Mouse (Mus musculus) stomach, postnatal 0 days (tissue): ENCODE results near the gene Gm7879. TPM values are rescaled to one million over a fixed set of nuclear protein-coding genes. Genes with fewer than 3 reads are reported as not detected.

Source experiments
- ATAC-seq: fragments of 200-750 bp; cut with Nextera tagmentation; 2 replicates; pipeline ENCODE4 v1.8.0; 2017; ENCODE audit not compliant: low FRiP score, low TSS enrichment
- DNase-seq: peaks from one replicate; pipeline ENCODE4 v3.0.0-alpha.2; 2016; ENCODE audit warnings: low spot score
- H3K27ac ChIP-seq: fragments of 300-500 bp; sonication (generic); replicated peaks from 2 replicates; pipeline ENCODE4 v1.5.1; 2014; ENCODE audit warnings: mild to moderate bottlenecking, control low read depth
- H3K27me3 ChIP-seq: fragments of 300-500 bp; sonication (generic); 2 replicates; pipeline ENCODE4 v1.6.1; 2014; ENCODE audit warnings: low read length; ENCODE audit not compliant: control insufficient read depth, insufficient read depth
- H3K36me3 ChIP-seq: fragments of 300-500 bp; sonication (generic); 2 replicates; pipeline ENCODE4 v1.6.1; 2014; ENCODE audit warnings: low read length, mixed read lengths; ENCODE audit not compliant: control insufficient read depth, insufficient read depth
- H3K4me1 ChIP-seq: fragments of 300-500 bp; sonication (generic); replicated peaks from 2 replicates; pipeline ENCODE4 v1.6.1; 2014; ENCODE audit warnings: antibody characterized with exemption; ENCODE audit not compliant: control insufficient read depth, insufficient read depth
- H3K4me2 ChIP-seq: fragments of 300-500 bp; sonication (generic); replicated peaks from 2 replicates; pipeline ENCODE4 v1.6.1; 2014; ENCODE audit warnings: low read depth, mild to moderate bottlenecking, control low read depth, moderate library complexity
- H3K4me3 ChIP-seq: fragments of 300-500 bp; sonication (generic); 2 replicates; pipeline ENCODE4 v1.5.1; 2014; ENCODE audit warnings: low read depth, low read length, control low read depth
- H3K9ac ChIP-seq: fragments of 300-500 bp; sonication (generic); 2 replicates; pipeline ENCODE4 v1.6.1; 2014; ENCODE audit warnings: mild to moderate bottlenecking, low read length, control low read depth, mixed read lengths
- H3K9me3 ChIP-seq: fragments of 300-500 bp; sonication (generic); 2 replicates; pipeline ENCODE4 v1.6.1; 2016; ENCODE audit warnings: low read length; ENCODE audit not compliant: control insufficient read depth
- CTCF ChIP-seq: IDR thresholded peaks from 2 replicates; pipeline ENCODE4 v1.5.1; 2016; ENCODE audit warnings: antibody characterized with exemption, low read depth, mild to moderate bottlenecking, moderate library complexity
- EP300 ChIP-seq: optimal IDR thresholded peaks from 2 replicates; pipeline ENCODE3; 2016; ENCODE audit warnings: antibody characterized with exemption
- WGBS: fragments of 180-500 bp; shearing (Covaris S2); extraction: QIAGEN DNeasy Blood & Tissue Kit; methylation state at CpG from one replicate; pipeline ENCODE4 v1.1.7; 2014; 5-methylcytosine and 5-hydroxymethylcytosine counted together
- polyA plus RNA-seq: library from polyadenylated mRNA; unstranded; fragments of >200 nt; fragmentation: Nextera tagmentation; extraction: Ambion mirVana; gene quantifications from 2 replicates; pipeline ENCODE4 v1.2.1, GENCODE M21; 2015

Gm7879 gene
- polyA plus RNA-seq, 1 experiment from 2014 or later: 0.25 TPM

GRCm38 (mm10) chr5:43959884-43960440, 47.0 kb downstream of the Gm7879 start:
- Histone ChIP-seq H3K4me1 (no peaks in the 10 kb centered on the region), H3K4me3 (no peak overlapping the region), H3K4me2 (no peak overlapping the region), H3K9ac (no peak overlapping the region), H3K36me3 (no peaks in the 10 kb centered on the region), H3K27ac (no peak overlapping the region), H3K27me3 (no peaks in the 10 kb centered on the region), H3K9me3 (no peaks in the 10 kb centered on the region)
- WGBS: 85% methylated on average over 3 of the region's 3 CpGs
- DNase-seq (no peak), ATAC-seq (no peak)
- no peak for TF ChIP-seq EP300
- TF ChIP-seq CTCF: no peak

- no peak overlapping the region for H3K9ac ChIP-seq
- 93% methylated on average over 3 of the region's 3 CpGs for WGBS
- no peak overlapping the region for H3K4me2 ChIP-seq
- H3K4me3 ChIP-seq: no peak overlapping the region
- no peaks in the 10 kb centered on the region for H3K4me1 ChIP-seq
- TF ChIP-seq CTCF: no peak
- no peak for TF ChIP-seq EP300
- no peaks in the 10 kb centered on the region for H3K36me3 ChIP-seq
- no peaks in the 10 kb centered on the region for H3K27me3 ChIP-seq
- DNase-seq (no peak), ATAC-seq (no peak)
- no peaks in the 10 kb centered on the region for H3K9me3 ChIP-seq
- no peak overlapping the region for H3K27ac ChIP-seq
Measured at GRCm38 (mm10) chr5:43961056-43961455, 48.1 kb downstream of the Gm7879 start.

Other genes with a start within 250 kb of the Gm7879 start
- 3.6 and 4.4 TPM in 2 replicates for gene Bst1, start 94.3 kb upstream of the Gm7879 start, polyA plus RNA-seq
- 44.0 and 45.7 TPM in 2 replicates for gene Fbxl5, start 91.5 kb upstream of the Gm7879 start, polyA plus RNA-seq
- gene Cd38, start 44.6 kb upstream of the Gm7879 start, polyA plus RNA-seq: 4.9 and 5.1 TPM in 2 replicates
- gene Fgfbp1, start 68.6 kb downstream of the Gm7879 start, polyA plus RNA-seq: 312 and 346 TPM in 2 replicates
- 52.3 and 52.7 TPM in 2 replicates for gene Prom1, start 188.9 kb downstream of the Gm7879 start, polyA plus RNA-seq